Mouse (Mus musculus) E14TG2a.4 (cell line): ENCODE data around the gene Olfr346.
A peak's percentile ranks its signal among the peaks of the same experiment; 100 is the strongest.

Source experiments
- H3K27me3 ChIP-seq: 2 replicates; pipeline ENCODE4 v1.6.1; 2014; ENCODE audit warnings: low read length, control low read depth; ENCODE audit not compliant: insufficient read depth
- H3K36me3 ChIP-seq: 2 replicates; pipeline ENCODE4 v1.6.1; 2014; ENCODE audit warnings: low read length, control low read depth; ENCODE audit not compliant: insufficient read depth
- H3K4me1 ChIP-seq: replicated peaks from 2 replicates; pipeline ENCODE4 v1.6.1; 2014; ENCODE audit warnings: low read depth, low read length, control low read depth
- H3K4me3 ChIP-seq: replicated peaks from 2 replicates; pipeline ENCODE4 v1.5.1; 2014; ENCODE audit warnings: mild to moderate bottlenecking, low read length
- H3K9me3 ChIP-seq: 2 replicates; pipeline ENCODE4 v1.6.1; 2014; ENCODE audit warnings: low read length, control low read depth
- CTCF ChIP-seq: conservative IDR thresholded peaks from 2 replicates; pipeline ENCODE4 v1.5.1; 2014; ENCODE audit warnings: low read length
- NANOG ChIP-seq: IDR thresholded peaks from 2 replicates; pipeline ENCODE4 v1.6.1; 2014; ENCODE audit warnings: borderline replicate concordance, low read length, mixed read lengths
- POU5F1 ChIP-seq: IDR thresholded peaks from 2 replicates; pipeline ENCODE4 v1.6.1; 2014; ENCODE audit warnings: low read length, borderline replicate concordance

Olfr346 gene

DNA sequence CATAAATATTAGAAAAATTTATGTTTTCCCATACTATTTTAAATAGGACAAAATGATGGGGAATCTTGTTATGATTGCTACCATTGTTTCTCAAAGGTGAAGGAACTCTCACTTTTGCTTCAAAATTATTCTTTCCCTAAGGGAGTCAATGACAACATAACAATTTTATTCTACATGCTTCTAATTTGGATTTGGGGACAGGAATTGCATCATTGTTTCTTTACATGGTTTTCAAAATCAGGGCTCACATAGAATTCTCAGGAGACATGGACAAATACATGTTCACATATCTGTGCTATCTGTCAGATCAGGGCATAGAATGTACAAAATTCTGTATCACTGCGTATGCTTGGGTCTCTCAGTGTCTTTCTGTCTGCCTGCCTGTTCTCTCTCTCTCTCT is at the start of gene Olfr346:
TSS of gene Olfr346 (plus strand) at position 301 of the 400 bp plus-strand sequence.
- H3K9me3 ChIP-seq, result no peaks in the 10 kb centered on the region; the same call in 1 of the 2 replicates
- H3K36me3 ChIP-seq, result no peaks in the 10 kb centered on the region
- no peaks in the 10 kb centered on the region for H3K4me1 ChIP-seq
- no peaks in the 10 kb centered on the region for H3K27me3 ChIP-seq
- no peak within 1 kb of the TSS for H3K4me3 ChIP-seq
- TF ChIP-seq POU5F1 (no peak), CTCF (no peak), NANOG (no peak)

DNA sequence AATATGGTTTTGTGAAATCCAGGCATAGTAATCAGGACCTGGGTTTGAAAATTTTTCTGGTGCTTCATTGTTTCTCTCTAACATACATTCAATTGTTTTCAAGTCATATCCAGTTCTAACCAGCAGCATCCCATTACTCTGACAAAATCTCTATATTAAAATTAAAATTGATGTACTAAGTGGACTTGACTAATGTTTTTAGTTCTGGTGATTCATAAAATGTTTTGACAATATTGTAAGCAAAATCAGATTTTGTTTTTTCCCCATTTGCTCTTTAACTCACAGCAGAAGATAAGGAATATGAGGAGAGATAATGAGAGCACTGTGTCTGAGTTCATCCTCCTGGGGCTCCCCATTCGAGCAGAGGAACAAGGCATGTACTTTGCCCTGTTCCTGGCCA is 45.8 kb upstream of the Olfr346 start, which contains the start of gene Olfr345:
TSS of gene Olfr345 (plus strand) at position 301 of the 400 bp plus-strand sequence.
- H3K36me3 ChIP-seq, result no peaks in the 10 kb centered on the region
- no peaks in the 10 kb centered on the region for H3K4me1 ChIP-seq
- TF ChIP-seq POU5F1 (no peak), NANOG (no peak), CTCF (no peak)
- H3K4me3 ChIP-seq, result no peak within 1 kb of the TSS
- H3K9me3 ChIP-seq, result no peaks in the 10 kb centered on the region
- H3K27me3 ChIP-seq, result no peaks in the 10 kb centered on the region

DNA sequence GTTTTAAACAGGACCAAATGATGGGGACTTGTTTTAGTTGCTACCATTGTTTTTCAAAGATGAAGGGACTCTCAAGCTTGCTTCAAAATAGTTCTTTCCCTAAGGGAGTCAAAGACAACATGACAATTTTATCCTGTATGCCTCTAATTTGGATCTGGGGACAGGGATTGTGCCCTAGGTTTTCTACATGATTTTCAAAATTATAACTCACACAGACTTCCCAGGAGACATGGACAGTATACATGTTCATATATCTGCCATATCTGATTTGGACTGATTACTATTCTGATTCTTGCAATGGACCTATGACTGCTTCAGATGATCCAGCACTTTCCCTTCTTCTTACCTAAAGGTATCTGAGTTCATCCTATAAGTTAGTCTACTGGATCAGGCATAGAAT is 46.0 kb downstream of the Olfr346 start, which contains the start of gene Olfr347:
TSS of gene Olfr347 (plus strand) at position 301 of the 400 bp plus-strand sequence.
- H3K9me3 ChIP-seq, result no peaks in the 10 kb centered on the region
- H3K36me3 ChIP-seq, result no peaks in the 10 kb centered on the region
- no peak for TF ChIP-seq CTCF
- H3K27me3 ChIP-seq, result no peaks in the 10 kb centered on the region
- no peaks in the 10 kb centered on the region for H3K4me1 ChIP-seq
- H3K4me3 ChIP-seq, result no peak within 1 kb of the TSS

DNA sequence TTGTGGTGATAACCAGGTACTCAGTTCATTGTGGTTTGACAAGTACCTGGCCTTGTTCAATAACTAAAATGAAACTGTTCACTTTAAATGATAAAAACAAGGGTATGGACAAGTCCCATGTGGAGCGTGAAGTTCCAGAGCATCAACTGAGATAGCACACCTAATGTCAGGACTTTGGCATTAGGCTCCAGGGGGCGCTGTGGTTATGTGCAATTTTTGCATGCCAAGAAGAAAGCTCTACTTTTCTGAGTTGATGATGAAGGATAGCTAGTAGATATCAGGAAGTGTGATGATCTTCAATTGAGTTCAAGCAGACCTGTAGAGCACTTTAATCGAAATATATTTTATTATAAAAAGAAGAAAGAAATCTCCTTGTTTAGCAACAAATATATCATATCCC is 50.6 kb downstream of the Olfr346 start:
- H3K9me3 ChIP-seq, result peaks cover 7% of the 10 kb centered on the region; the same call in 1 of the 2 replicates
- no peak overlapping the region for H3K4me3 ChIP-seq
- TF ChIP-seq CTCF (peak; percentile 35), NANOG (no peak), POU5F1 (no peak)

More for the DNA sequence above, 50.6 kb downstream of the Olfr346 start:
- Histone ChIP-seq H3K27me3 (no peaks in the 10 kb centered on the region), H3K4me1 (no peaks in the 10 kb centered on the region), H3K36me3 (no peaks in the 10 kb centered on the region)
